Mouse (Mus musculus): ENCODE measurements around the gene Helb. TPM values are rescaled to one million over a fixed set of nuclear protein-coding genes. Genes with fewer than 3 reads are reported as not detected.

Gene Helb
- polyA plus RNA-seq, 1 experiment from 2014 or later: 4.7 TPM

DNA sequence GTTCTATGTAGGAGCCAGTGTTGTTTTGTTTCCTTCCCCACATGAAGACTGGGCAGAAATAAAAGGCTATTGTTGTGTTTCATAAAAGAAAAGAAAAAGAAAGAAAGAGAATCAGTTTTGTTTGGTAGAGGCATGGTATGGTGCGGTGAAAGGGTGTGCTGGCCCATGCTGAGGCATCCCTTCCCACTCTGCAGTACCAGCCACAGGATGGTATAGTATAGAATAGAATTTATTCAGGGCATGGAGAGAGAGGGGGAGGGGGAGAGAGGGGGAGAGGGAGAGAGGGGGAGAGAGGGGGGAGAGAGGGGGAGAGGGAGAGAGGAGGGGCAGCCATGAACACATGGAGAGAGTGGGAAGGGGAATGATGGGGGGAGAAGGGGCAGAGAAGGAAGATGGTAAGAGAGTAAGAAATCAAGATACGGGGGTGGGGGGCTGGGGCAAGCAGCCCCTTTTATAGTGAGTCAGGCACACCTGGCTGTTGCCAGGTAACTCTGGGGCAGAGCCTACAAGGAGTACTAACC, 68.0 kb downstream of the Helb start:
- WGBS: 89% methylated on average over 2 of the region's 2 CpGs

DNA sequence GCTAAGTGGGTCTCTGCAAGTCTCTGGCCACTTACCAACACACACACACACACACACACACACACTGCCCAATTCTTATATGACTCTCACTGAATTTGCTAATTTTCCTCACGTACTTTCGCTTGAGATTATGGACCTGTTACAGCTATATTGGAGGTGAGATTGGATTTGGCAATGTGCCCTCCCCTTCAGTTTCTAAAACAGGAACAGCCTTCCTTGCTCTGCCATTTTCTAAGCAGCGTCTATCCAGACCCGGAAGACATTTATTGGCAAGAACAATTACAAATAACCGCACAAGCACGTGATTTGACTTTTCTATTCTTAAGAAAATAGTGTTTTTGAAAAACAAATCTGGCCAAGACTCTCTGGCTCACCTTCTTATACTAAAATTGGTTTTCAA, 68.5 kb downstream of the Helb start:
- no peak overlapping the region for H3K9ac ChIP-seq (replicated peaks; ENCODE audit: low read length)
- no peak overlapping the region for H3K27ac ChIP-seq (ENCODE audit: low read length)
- no peak overlapping the region for H3K4me3 ChIP-seq (ENCODE audit: low read length)
- no peak for ATAC-seq (ENCODE audit: low FRiP score, low TSS enrichment)
- H3K4me1 ChIP-seq (ENCODE audit: insufficient read depth, low read length): no peaks in the 10 kb centered on the region
- H3K27me3 ChIP-seq (ENCODE audit: insufficient read depth, low read length): no peaks in the 10 kb centered on the region
- H3K4me2 ChIP-seq (replicated peaks; ENCODE audit: low read depth, low read length): no peak overlapping the region
- WGBS: 88% methylated on average over 6 of the region's 6 CpGs
- no peaks in the 10 kb centered on the region for H3K36me3 ChIP-seq (ENCODE audit: insufficient read depth, low read length)
- no peaks in the 10 kb centered on the region for H3K9me3 ChIP-seq (ENCODE audit: low read length)

More for the DNA sequence above, 68.0 kb downstream of the Helb start:
- Histone ChIP-seq H3K36me3 (ENCODE audit: insufficient read depth, low read length) (no peaks in the 10 kb centered on the region), H3K27ac (ENCODE audit: low read length) (no peak overlapping the region), H3K9me3 (ENCODE audit: low read length) (no peaks in the 10 kb centered on the region), H3K4me1 (ENCODE audit: insufficient read depth, low read length) (no peaks in the 10 kb centered on the region), H3K4me2 (replicated peaks; ENCODE audit: low read depth, low read length) (no peak overlapping the region), H3K27me3 (ENCODE audit: insufficient read depth, low read length) (no peaks in the 10 kb centered on the region), H3K4me3 (ENCODE audit: low read length) (no peak overlapping the region), H3K9ac (replicated peaks; ENCODE audit: low read length) (no peak overlapping the region)
- no peak for ATAC-seq (ENCODE audit: low FRiP score, low TSS enrichment)

DNA sequence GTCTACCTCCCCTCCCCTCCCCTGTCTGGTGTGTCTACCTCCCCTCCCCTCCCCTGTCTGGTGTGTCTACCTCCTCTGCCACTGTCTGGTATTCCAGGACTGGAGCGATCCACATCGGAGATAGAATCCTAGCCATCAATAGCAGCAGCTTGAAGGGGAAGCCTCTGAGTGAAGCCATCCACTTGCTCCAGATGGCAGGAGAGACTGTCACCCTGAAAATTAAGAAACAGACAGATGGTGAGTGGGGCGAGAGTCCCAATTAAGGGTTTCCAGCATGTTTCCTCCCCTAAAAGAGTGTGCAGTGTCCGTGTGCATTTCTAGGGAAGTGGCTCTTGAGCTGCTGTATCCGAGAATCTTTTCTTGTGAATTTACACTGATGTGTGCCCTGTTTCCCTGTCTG, 74.6 kb downstream of the Helb start:
- H3K9ac ChIP-seq (replicated peaks; ENCODE audit: low read length): no peak overlapping the region
- H3K4me1 ChIP-seq (ENCODE audit: insufficient read depth, low read length): no peaks in the 10 kb centered on the region
- H3K27me3 ChIP-seq (ENCODE audit: insufficient read depth, low read length): no peaks in the 10 kb centered on the region
- no peak overlapping the region for H3K4me2 ChIP-seq (replicated peaks; ENCODE audit: low read depth, low read length)
- no peak overlapping the region for H3K27ac ChIP-seq (ENCODE audit: low read length)
- H3K4me3 ChIP-seq (ENCODE audit: low read length): no peak overlapping the region
- no peaks in the 10 kb centered on the region for H3K36me3 ChIP-seq (ENCODE audit: insufficient read depth, low read length)
- WGBS: 92% methylated on average over 5 of the region's 5 CpGs
- ATAC-seq (ENCODE audit: low FRiP score, low TSS enrichment): no peak
- no peaks in the 10 kb centered on the region for H3K9me3 ChIP-seq (ENCODE audit: low read length)

DNA sequence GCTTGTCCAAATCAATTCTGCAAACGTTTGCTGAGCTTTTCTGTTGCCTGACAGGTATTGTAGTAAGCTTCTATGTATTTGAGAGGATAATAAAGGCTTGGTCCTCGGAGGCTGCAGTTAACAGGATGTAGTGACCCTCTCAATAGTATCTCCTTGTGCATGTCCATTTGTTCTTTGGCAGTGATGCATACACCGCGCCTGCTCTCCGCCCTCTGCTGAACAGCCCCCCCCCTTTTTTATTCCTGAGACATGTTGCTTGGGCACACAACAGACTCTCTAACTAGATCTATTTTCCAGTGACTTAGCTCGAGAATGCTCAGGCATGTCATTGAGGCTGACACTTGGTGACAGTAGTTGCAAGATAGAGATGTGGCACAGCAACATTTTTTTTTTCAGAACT, 77.0 kb downstream of the Helb start:
- H3K27me3 ChIP-seq (ENCODE audit: insufficient read depth, low read length): no peaks in the 10 kb centered on the region
- 66% methylated on average over 6 of the region's 6 CpGs for WGBS
- H3K4me2 ChIP-seq (replicated peaks; ENCODE audit: low read depth, low read length): no peak overlapping the region
- ATAC-seq (ENCODE audit: low FRiP score, low TSS enrichment): no peak
- H3K9me3 ChIP-seq (ENCODE audit: low read length): no peaks in the 10 kb centered on the region
- no peak overlapping the region for H3K4me3 ChIP-seq (ENCODE audit: low read length)
- no peaks in the 10 kb centered on the region for H3K4me1 ChIP-seq (ENCODE audit: insufficient read depth, low read length)
- no peak overlapping the region for H3K9ac ChIP-seq (replicated peaks; ENCODE audit: low read length)
- H3K27ac ChIP-seq (ENCODE audit: low read length): no peak overlapping the region
- no peaks in the 10 kb centered on the region for H3K36me3 ChIP-seq (ENCODE audit: insufficient read depth, low read length)

DNA sequence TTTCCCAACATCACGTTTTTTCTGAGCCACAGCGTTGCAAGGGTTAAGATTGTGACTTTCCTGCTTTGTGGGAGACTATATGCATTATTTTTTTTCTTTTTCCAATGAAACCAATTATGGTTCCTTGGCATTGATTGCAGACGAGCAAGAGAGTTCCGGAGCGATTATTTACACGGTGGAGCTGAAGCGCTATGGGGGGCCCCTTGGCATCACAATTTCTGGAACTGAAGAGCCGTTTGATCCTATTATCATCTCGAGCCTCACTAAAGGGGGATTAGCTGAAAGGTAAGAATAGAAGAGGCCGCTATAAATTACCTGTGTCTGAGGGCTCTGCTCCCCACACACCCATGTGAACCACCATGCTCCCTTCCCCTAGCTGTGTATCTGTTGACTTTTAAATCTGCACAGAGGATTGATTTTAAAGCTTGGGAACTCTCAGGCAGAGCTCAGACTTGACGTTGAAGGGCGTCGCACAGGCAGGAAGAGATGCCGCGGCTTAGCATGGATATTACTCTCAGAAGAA, 77.5 kb downstream of the Helb start:
- no peak overlapping the region for H3K4me3 ChIP-seq (ENCODE audit: low read length)
- no peaks in the 10 kb centered on the region for H3K27me3 ChIP-seq (ENCODE audit: insufficient read depth, low read length)
- no peaks in the 10 kb centered on the region for H3K4me1 ChIP-seq (ENCODE audit: insufficient read depth, low read length)
- no peak overlapping the region for H3K27ac ChIP-seq (ENCODE audit: low read length)
- no peaks in the 10 kb centered on the region for H3K36me3 ChIP-seq (ENCODE audit: insufficient read depth, low read length)
- ATAC-seq (ENCODE audit: low FRiP score, low TSS enrichment): no peak
- H3K9me3 ChIP-seq (ENCODE audit: low read length): no peaks in the 10 kb centered on the region
- H3K4me2 ChIP-seq (replicated peaks; ENCODE audit: low read depth, low read length): no peak overlapping the region
- WGBS: 58% methylated on average over 15 of the region's 15 CpGs
- H3K9ac ChIP-seq (replicated peaks; ENCODE audit: low read length): no peak overlapping the region

DNA sequence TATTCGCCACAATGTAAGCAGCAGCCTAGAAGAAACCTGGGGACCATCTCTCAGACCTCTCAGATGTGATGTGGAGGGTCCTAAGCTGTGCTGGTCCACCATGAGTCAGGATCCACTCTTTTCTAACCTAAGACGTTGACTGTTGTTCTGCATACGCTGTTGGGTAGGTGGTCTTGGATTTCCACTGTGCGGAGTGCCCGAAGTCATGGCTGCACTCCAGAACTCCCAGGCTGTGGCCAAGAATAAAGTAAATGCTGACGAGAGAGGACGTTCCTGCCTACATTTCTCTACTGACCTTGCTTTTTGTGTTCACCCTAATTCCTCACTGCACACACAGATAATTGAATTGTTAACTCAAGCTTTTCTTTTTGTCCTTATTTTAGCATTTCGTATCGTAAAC, 78.9 kb downstream of the Helb start:
- H3K9me3 ChIP-seq (ENCODE audit: low read length): no peaks in the 10 kb centered on the region
- WGBS: 84% methylated on average over 9 of the region's 9 CpGs
- no peak overlapping the region for H3K4me3 ChIP-seq (ENCODE audit: low read length)
- no peaks in the 10 kb centered on the region for H3K27me3 ChIP-seq (ENCODE audit: insufficient read depth, low read length)
- H3K27ac ChIP-seq (ENCODE audit: low read length): no peak overlapping the region
- no peak overlapping the region for H3K9ac ChIP-seq (replicated peaks; ENCODE audit: low read length)
- no peak overlapping the region for H3K4me2 ChIP-seq (replicated peaks; ENCODE audit: low read depth, low read length)
- H3K36me3 ChIP-seq (ENCODE audit: insufficient read depth, low read length): no peaks in the 10 kb centered on the region
- H3K4me1 ChIP-seq (ENCODE audit: insufficient read depth, low read length): no peaks in the 10 kb centered on the region
- ATAC-seq (ENCODE audit: low FRiP score, low TSS enrichment): no peak

Other genes starting within 250 kb of the Helb start
- 208 and 218 TPM in 2 replicates for gene Tmbim4, start 88.6 kb upstream of the Helb start, polyA plus RNA-seq (2015; fragmentation: Nextera tagmentation; extraction: Ambion mirVana)
- gene Irak3, start 89.1 kb upstream of the Helb start, polyA plus RNA-seq (2015; fragmentation: Nextera tagmentation; extraction: Ambion mirVana): 0.95 and 1.3 TPM in 2 replicates
- gene Llph, start 114.1 kb upstream of the Helb start, polyA plus RNA-seq (2015; fragmentation: Nextera tagmentation; extraction: Ambion mirVana): 45.1 and 54.1 TPM in 2 replicates